Mouse (Mus musculus): ENCODE data around the gene Myh7.
"Not testable (repeated sequence)": the region's sequence is repeated elsewhere in the genome, so short reads cannot be mapped to it uniquely, and the experiment has no call there.

Myh7 gene

GRCm38 (mm10) chr14:54968344-54968743 is 26.1 kb downstream of the Myh7 start:
- in situ Hi-C loops (cut with MboI, MseI): loop anchor here (10.0 kb wide), 1 partner anchor 986 kb away; the partner anchor contains the start of gene Cma2

- in situ Hi-C loops (cut with MboI, MseI): loop anchor here (10.0 kb wide), 1 partner anchor 987 kb away; the partner anchor contains the start of gene Cma2
Measured at GRCm38 (mm10) chr14:54967874-54968273, 26.6 kb downstream of the Myh7 start.

- in situ Hi-C loops (cut with MboI, MseI): loop anchor here (10.0 kb wide), 1 partner anchor 988 kb away; the partner anchor contains the start of gene Cma2
Measured at GRCm38 (mm10) chr14:54966320-54966977, 28.0 kb downstream of the Myh7 start, which contains the start of gene Myh6. TSS of gene Myh6 (minus strand) at chr14:54966927.

- in situ Hi-C loops (cut with MboI, MseI): loop anchor here (10.0 kb wide), 1 partner anchor 989 kb away; the partner anchor contains the start of gene Cma2
Measured at GRCm38 (mm10) chr14:54965631-54966030, 28.8 kb downstream of the Myh7 start.

GRCm38 (mm10) chr14:54965044-54965443 is 29.4 kb downstream of the Myh7 start:
- in situ Hi-C loops (cut with MboI, MseI): loop anchor here (10.0 kb wide), 1 partner anchor 990 kb away; the partner anchor contains the start of gene Cma2

GRCm38 (mm10) chr14:54963727-54964126 is 30.7 kb downstream of the Myh7 start:
- in situ Hi-C loops (cut with MboI, MseI): loop anchor here (10.0 kb wide), 1 partner anchor 991 kb away; the partner anchor contains the start of gene Cma2

GRCm38 (mm10) chr14:54962714-54963113 is 31.7 kb downstream of the Myh7 start:
- in situ Hi-C loops (cut with MboI, MseI): loop anchor here (10.0 kb wide), 1 partner anchor 992 kb away; the partner anchor contains the start of gene Cma2

GRCm38 (mm10) chr14:54961487-54961886 is 32.9 kb downstream of the Myh7 start:
- in situ Hi-C loops (cut with MboI, MseI): loop anchor here (10.0 kb wide), 1 partner anchor 993 kb away; the partner anchor contains the start of gene Cma2

- in situ Hi-C loops (cut with MboI, MseI): loop anchor here (10.0 kb wide), 1 partner anchor 994 kb away; the partner anchor contains the start of gene Cma2
Measured at GRCm38 (mm10) chr14:54960769-54961168, 33.7 kb downstream of the Myh7 start.

GRCm38 (mm10) chr14:54959853-54960613 is 34.4 kb downstream of the Myh7 start:
- in situ Hi-C loops (cut with MboI, MseI): loop anchor here (10.0 kb wide), 1 partner anchor 995 kb away; the partner anchor contains the start of gene Cma2

GRCm38 (mm10) chr14:54959197-54959596 is 35.2 kb downstream of the Myh7 start:
- in situ Hi-C loops (cut with MboI, MseI): no loop called here

GRCm38 (mm10) chr14:54958503-54958902 is 35.9 kb downstream of the Myh7 start:
- in situ Hi-C loops (cut with MboI, MseI): no loop called here

- in situ Hi-C loops (cut with MboI, MseI): no loop called here
Measured at GRCm38 (mm10) chr14:54956533-54956932, 37.9 kb downstream of the Myh7 start.

- in situ Hi-C loops (cut with MboI, MseI): no loop called here
Measured at GRCm38 (mm10) chr14:54955481-54955880, 38.9 kb downstream of the Myh7 start.

GRCm38 (mm10) chr14:54954474-54954873 is 40.0 kb downstream of the Myh7 start:
- in situ Hi-C loops (cut with MboI, MseI): no loop called here

- in situ Hi-C loops (cut with MboI, MseI): no loop called here
Measured at GRCm38 (mm10) chr14:54953664-54954206, 40.7 kb downstream of the Myh7 start.

- in situ Hi-C loops (cut with MboI, MseI): no loop called here
Measured at GRCm38 (mm10) chr14:54951587-54951986, 42.8 kb downstream of the Myh7 start.

- in situ Hi-C loops (cut with MboI, MseI): no loop called here
Measured at GRCm38 (mm10) chr14:54950493-54950892, 43.9 kb downstream of the Myh7 start.

GRCm38 (mm10) chr14:54948781-54949180 is 45.6 kb downstream of the Myh7 start:
- in situ Hi-C loops (cut with MboI, MseI): no loop called here

GRCm38 (mm10) chr14:54947008-54947407 is 47.4 kb downstream of the Myh7 start:
- in situ Hi-C loops (cut with MboI, MseI): not testable (repeated sequence)

GRCm38 (mm10) chr14:54945975-54946704 is 48.3 kb downstream of the Myh7 start:
- in situ Hi-C loops (cut with MboI, MseI): no loop called here
